Mouse (Mus musculus): Measurements from ENCODE around the gene Tph2. TPM values are rescaled to one million over a fixed set of nuclear protein-coding genes. Genes with fewer than 3 reads are reported as not detected.

Tph2 gene
- total RNA-seq, 2 experiments from 2014 or later, result 0.48 to 0.70 TPM

GRCm38 (mm10) chr10:115144542-115144941 lies 40.3 kb downstream of the Tph2 start:
- peak; percentile 6 for DNase-seq
- intact Hi-C loops (cut with DNase I), result no loop called here

GRCm38 (mm10) chr10:115143641-115144040 lies 41.2 kb downstream of the Tph2 start:
- intact Hi-C loops (cut with DNase I), result no loop called here
- no peak for DNase-seq

- intact Hi-C loops (cut with DNase I), result no loop called here
- no peak for DNase-seq
These were observed 47.8 kb downstream of the Tph2 start for GRCm38 (mm10) chr10:115137016-115137415.

GRCm38 (mm10) chr10:115127907-115128306 lies 56.9 kb downstream of the Tph2 start:
- DNase-seq, result no peak
- intact Hi-C loops (cut with DNase I), result no loop called here

GRCm38 (mm10) chr10:115125550-115125949 lies 59.3 kb downstream of the Tph2 start:
- intact Hi-C loops (cut with DNase I), result no loop called here

GRCm38 (mm10) chr10:115125027-115125426 lies 59.8 kb downstream of the Tph2 start:
- intact Hi-C loops (cut with DNase I), result no loop called here
- no peak for DNase-seq

More at GRCm38 (mm10) chr10:115125550-115125949, 59.3 kb downstream of the Tph2 start:
- DNase-seq, result no peak

- intact Hi-C loops (cut with DNase I), result no loop called here
- peak; percentile 56 for DNase-seq
These were observed 76.9 kb downstream of the Tph2 start for GRCm38 (mm10) chr10:115107666-115108540.

- peak; percentile 27 for DNase-seq
These were observed 80.6 kb downstream of the Tph2 start for GRCm38 (mm10) chr10:115104175-115104574.

GRCm38 (mm10) chr10:115099890-115100580 lies 84.8 kb downstream of the Tph2 start:
- intact Hi-C loops (cut with DNase I), result loop anchor here (10.0 kb wide), 1 partner anchor 295 kb away; the partner anchor contains the start of gene Trhde
- no peak for DNase-seq

More at GRCm38 (mm10) chr10:115104175-115104574, 80.6 kb downstream of the Tph2 start:
- intact Hi-C loops (cut with DNase I), result no loop called here

- peak; percentile 60 for DNase-seq
- intact Hi-C loops (cut with DNase I), result loop anchor here (10.0 kb wide), 1 partner anchor 292 kb away; the partner anchor contains the start of gene Trhde
These were observed 87.7 kb downstream of the Tph2 start for GRCm38 (mm10) chr10:115097163-115097562.

GRCm38 (mm10) chr10:115096191-115096590 lies 88.6 kb downstream of the Tph2 start:
- DNase-seq, result peak; percentile 31
- intact Hi-C loops (cut with DNase I), result loop anchor here (10.0 kb wide), 1 partner anchor 291 kb away; the partner anchor contains the start of gene Trhde

GRCm38 (mm10) chr10:115078232-115078631 lies 106.6 kb downstream of the Tph2 start:
- intact Hi-C loops (cut with DNase I), result no loop called here
- no peak for DNase-seq

- no peak for DNase-seq
- intact Hi-C loops (cut with DNase I), result no loop called here
These were observed 115.5 kb downstream of the Tph2 start for GRCm38 (mm10) chr10:115069123-115069911.

GRCm38 (mm10) chr10:115063936-115064335 lies 120.9 kb downstream of the Tph2 start:
- no peak for DNase-seq
- intact Hi-C loops (cut with DNase I), result no loop called here

- DNase-seq, result no peak
- intact Hi-C loops (cut with DNase I), result no loop called here
These were observed 123.3 kb downstream of the Tph2 start for GRCm38 (mm10) chr10:115061498-115061897.

- DNase-seq, result no peak
- intact Hi-C loops (cut with DNase I), result no loop called here
These were observed 124.1 kb downstream of the Tph2 start for GRCm38 (mm10) chr10:115060759-115061158.

GRCm38 (mm10) chr10:115051602-115052001 lies 133.2 kb downstream of the Tph2 start:
- DNase-seq, result peak; percentile 17
- intact Hi-C loops (cut with DNase I), result no loop called here

GRCm38 (mm10) chr10:115050674-115051073 lies 134.1 kb downstream of the Tph2 start:
- intact Hi-C loops (cut with DNase I), result no loop called here
- peak; percentile 45 for DNase-seq

GRCm38 (mm10) chr10:115050178-115050577 lies 134.6 kb downstream of the Tph2 start:
- peak; percentile 68 for DNase-seq
- intact Hi-C loops (cut with DNase I), result no loop called here

GRCm38 (mm10) chr10:115048565-115048964 lies 136.3 kb downstream of the Tph2 start:
- intact Hi-C loops (cut with DNase I), result no loop called here
- no peak for DNase-seq

GRCm38 (mm10) chr10:115035748-115036147 lies 149.1 kb downstream of the Tph2 start:
- DNase-seq, result no peak
- intact Hi-C loops (cut with DNase I), result no loop called here

Data from left cerebral cortex, postnatal 4 days (tissue).